Mouse (Mus musculus) megakaryocyte progenitor cell, adult 5-6 weeks (primary cell): ENCODE measurements at regions not wholly inside any gene's neighbourhood (a gene's known extent, or its start where the extent isn't known, plus 50 kb on each side); places are given as distances from the start of the nearest gene placed in this dataset.

Experiments used
- ATAC-seq: replicated peaks from 2 replicates; pipeline ENCODE4 v1.8.0; 2016; ENCODE audit warnings: mild to moderate bottlenecking, moderate TSS enrichment, inconsistent platforms; ENCODE audit not compliant: poor library complexity

DNA sequence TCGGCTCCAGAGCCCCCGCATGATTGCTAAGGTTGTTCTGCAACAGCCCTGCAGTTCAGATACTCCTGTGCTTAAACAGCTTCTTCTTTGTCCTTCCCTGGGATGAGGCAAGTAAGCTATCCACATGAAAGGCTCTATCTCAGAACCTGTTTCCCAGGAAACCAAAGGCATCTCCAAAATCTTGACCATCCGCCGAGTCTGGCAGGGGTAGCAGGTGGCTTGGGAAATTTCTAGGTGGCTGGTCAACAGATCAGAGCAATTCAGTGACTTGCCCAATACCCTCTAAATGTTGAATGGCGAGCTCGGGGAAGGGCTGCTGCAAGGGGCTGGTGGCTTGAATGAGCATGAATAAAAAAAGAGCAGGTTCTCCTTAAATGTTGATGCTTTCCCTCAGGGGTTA lies 229.7 kb upstream of the Mphosph6 start:
- ATAC-seq = no peak

DNA sequence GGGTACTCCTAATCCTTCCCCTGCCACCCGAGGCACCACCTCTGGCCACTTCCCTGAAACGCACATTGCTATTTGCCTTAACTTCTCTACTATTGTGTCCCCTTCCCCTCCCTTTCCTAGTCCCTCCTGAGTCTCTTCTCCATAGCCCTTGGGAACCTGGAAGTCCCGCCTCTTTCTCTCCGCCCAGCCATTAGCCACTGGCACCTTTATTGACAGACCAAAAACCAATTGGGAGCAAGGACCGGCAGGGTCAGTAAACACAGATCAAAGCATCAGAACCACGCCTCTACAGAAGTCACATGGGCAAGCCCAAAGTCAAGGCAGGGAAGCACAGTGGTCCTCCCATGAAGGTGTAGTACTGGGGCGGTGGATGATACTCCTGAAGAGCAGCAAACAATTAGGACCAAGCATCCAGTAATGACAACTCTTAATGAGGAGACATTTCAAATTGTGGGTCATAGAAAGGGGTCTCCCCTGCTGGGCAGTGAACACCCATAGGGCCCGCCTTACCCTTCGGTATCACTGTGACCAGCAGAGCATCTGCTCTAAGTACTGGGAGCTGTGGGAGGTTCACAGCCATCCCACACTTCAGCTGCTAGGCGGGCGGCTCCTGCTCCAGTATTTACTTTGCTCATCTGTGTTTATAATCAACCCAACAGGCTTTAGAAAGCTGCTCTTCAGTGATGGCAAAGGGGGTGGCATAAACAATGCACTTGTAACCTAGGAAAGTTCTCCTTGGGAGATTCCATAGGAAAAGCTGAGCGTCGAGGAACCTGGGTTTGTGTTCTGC lies 226.5 kb upstream of the Mphosph6 start:
- ATAC-seq = no peak

GRCm38 (mm10) chr8:118023451-118023850 lies 221.7 kb upstream of the Mphosph6 start:
- no peak for ATAC-seq

- no peak for ATAC-seq
These were observed 220.2 kb upstream of the Mphosph6 start for GRCm38 (mm10) chr8:118021978-118022377.

DNA sequence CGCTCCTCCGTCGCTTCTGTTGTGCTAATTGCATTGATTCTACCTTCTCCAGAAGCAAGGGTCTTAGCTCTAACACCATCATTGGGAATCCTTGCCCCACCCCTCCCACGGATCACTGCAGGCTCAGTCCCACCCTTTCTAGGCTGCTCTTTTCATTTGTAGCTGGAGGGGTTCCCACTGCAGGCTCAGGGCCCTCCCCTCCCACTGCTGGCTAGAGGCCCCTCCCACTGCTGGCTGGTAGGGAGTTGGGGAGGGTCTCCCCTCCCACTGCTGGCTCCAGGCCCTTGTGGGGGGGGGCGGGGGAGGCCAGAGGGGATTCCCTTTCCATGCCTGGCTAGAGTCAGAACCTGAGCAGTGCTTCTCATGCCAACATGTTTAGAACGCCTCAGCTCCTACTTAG lies 215.5 kb upstream of the Mphosph6 start:
- no peak for ATAC-seq

DNA sequence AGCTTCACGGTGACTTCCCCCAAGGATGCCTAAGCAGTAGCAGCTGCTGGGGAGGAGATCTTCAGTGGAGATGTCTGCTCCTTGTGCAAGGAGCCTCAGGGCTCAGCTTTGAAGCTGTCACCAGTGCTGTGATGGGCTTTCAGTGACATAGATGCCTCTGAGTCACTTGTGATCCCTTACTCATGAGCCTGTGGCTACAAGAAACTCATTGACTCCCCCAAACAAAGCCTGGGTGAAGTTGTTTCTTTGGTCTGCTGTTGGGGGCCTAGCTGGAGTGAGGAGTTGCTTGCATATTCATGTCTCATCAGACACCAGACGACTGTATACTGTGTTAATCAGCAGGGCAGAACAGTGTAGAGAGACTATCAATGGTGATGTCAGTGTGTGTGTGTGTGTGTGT lies 203.4 kb upstream of the Mphosph6 start:
- ATAC-seq = no peak

- ATAC-seq = no peak
These were observed 202.7 kb upstream of the Mphosph6 start for GRCm38 (mm10) chr8:118004391-118004851.

- no peak for ATAC-seq
These were observed 199.4 kb upstream of the Mphosph6 start for GRCm38 (mm10) chr8:118001138-118001537.

- no peak for ATAC-seq
These were observed 190.1 kb upstream of the Mphosph6 start for GRCm38 (mm10) chr8:117991826-117992225.

GRCm38 (mm10) chr8:117988781-117989180 lies 187.0 kb upstream of the Mphosph6 start:
- no peak for ATAC-seq

DNA sequence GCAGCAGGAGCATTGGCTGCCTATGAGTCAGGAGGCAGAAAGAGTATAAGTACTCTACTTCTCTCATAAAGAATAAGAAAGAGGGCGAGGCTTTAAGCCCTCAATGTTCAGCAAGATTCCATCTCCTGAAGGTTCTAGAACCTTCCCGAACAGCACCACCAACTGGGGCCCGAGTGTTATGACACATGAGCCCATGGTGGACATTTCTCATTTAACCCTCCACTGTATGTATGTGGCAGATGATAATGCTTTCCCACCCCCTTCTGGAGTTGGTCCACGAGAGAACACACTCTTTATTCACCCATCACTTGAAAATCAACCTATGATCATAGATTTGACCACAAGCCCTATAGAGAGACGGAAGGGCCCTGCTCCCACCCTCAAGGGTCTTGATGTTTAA lies 166.6 kb upstream of the Mphosph6 start:
- ATAC-seq = no peak

GRCm38 (mm10) chr8:117966556-117966955 lies 164.8 kb upstream of the Mphosph6 start:
- ATAC-seq = no peak

DNA sequence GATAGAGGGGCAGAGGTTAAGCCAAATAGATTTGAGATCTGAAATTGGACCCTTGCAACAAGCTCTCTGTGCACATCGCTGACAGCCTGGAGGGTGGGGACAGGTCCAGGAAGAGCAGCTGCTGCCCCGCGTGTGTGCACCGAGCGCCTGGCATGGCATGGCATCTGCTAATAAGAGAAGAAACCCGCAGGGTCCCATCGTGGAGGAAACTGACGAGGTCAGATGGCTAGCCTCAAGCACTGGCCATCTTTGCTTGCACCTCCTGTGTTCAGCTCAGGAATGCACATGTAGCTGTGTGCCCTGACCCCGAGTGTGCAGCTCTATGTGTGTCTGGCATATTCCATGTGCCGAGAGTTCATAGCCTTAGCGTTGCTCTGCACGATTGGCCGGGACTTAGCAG lies 161.7 kb upstream of the Mphosph6 start:
- no peak for ATAC-seq

- no peak for ATAC-seq
These were observed 160.9 kb upstream of the Mphosph6 start for GRCm38 (mm10) chr8:117962666-117963065.

DNA sequence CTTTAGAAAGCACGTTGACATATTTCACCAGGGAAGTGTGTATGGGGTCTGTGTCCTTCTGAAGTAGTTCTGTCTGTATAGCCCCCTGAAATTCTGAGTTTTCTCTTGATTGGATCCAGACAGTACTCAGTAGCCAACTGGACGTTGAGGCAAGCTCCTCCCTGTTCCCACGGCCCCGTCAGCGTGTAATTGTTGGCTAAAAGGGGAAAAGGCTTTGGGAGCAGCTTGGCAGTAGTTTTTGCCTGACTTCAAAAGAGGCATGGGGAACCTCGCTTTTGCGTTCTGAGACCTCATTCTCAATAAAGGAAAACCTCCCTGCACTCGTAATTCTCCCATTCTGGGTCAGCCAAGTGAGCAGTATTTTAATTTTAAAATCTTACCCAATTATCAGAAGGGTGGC lies 157.8 kb upstream of the Mphosph6 start:
- ATAC-seq = no peak

DNA sequence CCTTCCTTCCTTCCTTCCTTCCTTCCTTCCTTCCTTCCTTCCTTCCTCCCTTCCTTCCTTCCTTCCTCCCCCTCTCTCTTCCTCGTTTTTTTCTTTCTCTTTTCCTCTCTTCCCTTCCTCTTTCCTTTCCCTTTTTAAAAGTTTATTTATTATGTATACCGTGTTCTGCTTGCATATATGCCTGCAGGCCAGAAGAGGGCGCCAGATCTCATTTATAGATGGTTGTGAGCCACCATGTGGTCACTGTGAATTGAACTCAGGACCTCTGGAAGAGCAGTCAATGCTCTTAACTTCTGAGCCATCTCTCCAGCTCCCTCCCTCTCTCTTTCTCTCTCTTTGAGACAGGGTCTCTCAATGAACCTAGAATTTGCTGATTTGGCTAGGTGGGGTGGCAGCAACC lies 157.2 kb upstream of the Mphosph6 start:
- ATAC-seq = no peak

DNA sequence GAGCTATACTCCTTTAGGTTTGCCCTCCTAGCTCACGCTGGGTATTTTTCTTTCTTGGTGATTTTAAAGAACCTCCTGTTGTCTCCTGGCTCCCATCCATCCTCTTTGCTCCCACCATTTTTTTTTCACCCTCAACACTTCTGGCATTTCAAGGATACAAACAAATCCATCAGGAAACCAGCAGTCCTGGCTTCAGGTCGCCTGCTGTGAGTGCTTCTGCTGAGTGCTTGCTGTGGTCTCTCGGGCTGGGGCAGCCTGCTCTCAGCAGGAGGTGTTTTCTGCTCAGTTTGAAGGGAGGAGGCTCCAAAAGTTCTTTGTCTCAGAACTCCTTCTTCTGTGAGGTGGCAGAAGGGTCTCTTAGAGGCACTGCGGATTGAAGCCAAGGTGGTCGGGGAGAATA lies 149.9 kb upstream of the Mphosph6 start:
- ATAC-seq = no peak

DNA sequence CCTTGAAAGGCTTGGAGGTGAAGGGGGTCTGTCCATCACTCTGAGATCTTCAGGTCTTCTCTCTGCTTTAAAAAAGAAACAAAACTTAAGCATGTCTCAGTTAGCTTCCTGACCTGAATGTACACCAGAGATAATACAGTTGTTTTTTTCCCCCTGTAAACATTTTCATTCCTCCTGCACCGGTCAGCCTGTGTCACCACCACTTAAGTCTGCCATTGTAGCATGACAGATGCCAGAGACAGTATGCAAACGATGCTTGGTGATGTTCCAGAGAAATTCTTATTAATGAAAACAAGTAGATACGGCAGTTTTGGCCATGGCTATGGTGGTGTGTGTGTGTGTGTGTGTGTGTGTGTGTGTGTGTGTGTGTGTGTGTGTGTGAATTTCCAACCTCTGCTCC lies 144.8 kb upstream of the Mphosph6 start:
- no peak for ATAC-seq

DNA sequence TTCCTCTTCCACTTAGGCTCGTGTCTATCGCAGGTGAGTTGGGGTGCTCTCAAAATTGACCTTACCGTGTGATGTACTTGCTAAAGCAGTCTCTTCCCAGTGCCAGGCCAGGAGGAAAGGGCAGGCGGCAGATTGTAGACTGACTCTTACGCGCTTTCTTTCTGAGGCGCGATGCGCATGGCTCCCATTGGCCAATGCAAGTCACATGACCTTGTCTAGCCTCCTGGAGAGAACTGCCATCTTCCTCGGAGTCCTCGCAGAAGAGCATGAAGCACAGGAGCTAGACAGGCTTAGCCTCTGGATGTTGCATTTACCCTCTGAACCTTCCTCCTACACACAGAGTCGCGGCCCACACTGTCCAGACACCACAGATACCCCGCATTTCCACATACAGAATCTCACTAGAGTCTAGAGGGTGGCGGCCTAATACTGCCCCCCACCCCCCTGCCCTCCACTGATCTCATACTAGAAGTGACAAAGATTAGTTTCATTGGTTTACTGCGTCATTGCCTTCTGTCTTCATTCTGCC lies 132.9 kb upstream of the Mphosph6 start:
- no peak for ATAC-seq

DNA sequence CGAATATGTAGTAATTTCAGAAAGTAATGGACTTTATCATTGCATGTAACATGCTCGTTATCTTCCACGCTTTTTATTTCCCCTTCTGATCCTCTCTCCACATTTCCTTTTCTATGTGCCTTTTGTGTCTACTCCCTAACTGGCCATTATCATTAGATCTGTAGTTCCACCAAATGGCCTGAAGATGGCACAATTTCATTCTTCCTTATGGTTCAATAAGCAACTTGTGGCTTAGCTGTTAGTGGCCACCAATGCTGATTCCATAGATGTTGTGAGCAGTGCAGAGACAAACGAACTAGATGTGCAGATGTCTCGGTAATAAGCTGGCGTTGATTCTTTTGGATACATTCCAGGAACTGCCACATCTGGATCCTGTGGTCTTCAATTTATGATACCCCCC lies 128.9 kb upstream of the Mphosph6 start:
- peak; percentile 72 for ATAC-seq

DNA sequence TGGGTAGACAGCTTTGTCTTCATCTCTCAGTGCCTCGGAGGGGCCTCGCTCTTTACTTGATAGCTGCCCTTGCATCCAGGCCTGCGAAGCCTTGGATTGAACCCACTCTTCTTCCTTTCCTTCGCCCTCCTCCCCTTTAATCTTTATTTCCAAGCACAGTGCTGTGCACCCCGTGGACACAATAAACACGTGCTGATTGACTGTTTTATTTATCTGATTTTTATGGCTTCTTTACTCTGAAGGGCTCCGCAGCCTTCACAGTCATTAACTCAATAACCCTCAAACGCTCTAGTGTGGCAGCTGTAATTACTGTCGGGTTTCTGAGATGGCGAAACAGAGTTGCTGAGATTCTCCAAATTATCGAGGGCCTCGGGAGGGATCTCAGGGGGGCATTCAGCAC lies 127.9 kb upstream of the Mphosph6 start:
- ATAC-seq = no peak

- ATAC-seq = no peak
These were observed 121.6 kb upstream of the Mphosph6 start for GRCm38 (mm10) chr8:117923296-117923695.

- ATAC-seq = no peak
These were observed 101.3 kb upstream of the Mphosph6 start for GRCm38 (mm10) chr8:117903052-117903451.
